ENCODE assay signal across 14 mouse cellular contexts in the genomic region with DNA sequence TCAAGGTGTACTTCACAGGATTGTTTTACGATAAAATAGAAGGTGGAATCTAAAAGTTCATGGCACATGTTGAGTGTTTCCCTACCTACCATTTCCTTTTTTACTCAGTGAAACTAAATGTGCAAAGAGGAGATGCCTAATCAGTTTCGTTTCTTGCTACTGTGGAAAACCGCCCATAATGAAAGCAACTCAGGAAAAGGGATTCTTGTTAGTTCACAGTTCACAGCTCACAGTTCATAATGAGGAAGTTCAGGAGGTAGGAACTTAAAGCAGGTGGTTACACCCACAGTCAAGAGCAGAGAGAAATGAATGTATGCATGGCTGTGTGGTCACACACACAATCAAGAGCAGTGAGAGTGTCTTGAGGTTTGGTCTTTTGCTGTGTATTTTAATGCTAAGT.
"Had no signal": no experiment of that assay in that cellular context is flagged by ENCODE, and none has a peak within 500 bp of the region (broad histone marks: within the 10 kb centered on the region; RNA-seq: fewer than 3 reads in every experiment).

No protein-coding gene starts in this region.

- H3K4me3 ChIP-seq: megakaryocyte, embryonic 14.5 days; midbrain, embryonic 13.5 days; midbrain, embryonic 15.5 days; neural tube, embryonic 12.5 days; stomach, embryonic 15.5 days had no signal

- ATAC-seq: midbrain, embryonic 13.5 days; midbrain, embryonic 15.5 days had no signal

- H3K36me3 ChIP-seq: midbrain, embryonic 13.5 days; midbrain, embryonic 15.5 days; neural tube, embryonic 12.5 days; stomach, embryonic 15.5 days had no signal

- H3K27ac ChIP-seq: midbrain, embryonic 13.5 days; midbrain, embryonic 15.5 days; neural tube, embryonic 12.5 days; stomach, embryonic 15.5 days; stomach, postnatal 0 days had no signal

- H3K9me3 ChIP-seq: midbrain, embryonic 13.5 days; midbrain, embryonic 15.5 days; neural tube, embryonic 12.5 days; stomach, embryonic 15.5 days had no signal

- DNase-seq: lung, adult 18-20 months; lung, embryonic 14.5 days; lung, postnatal 10 days; lung, postnatal 4 days; right cerebral cortex, postnatal 14 days; thymus, adult 2 months; thymus, postnatal 25 days; thymus, postnatal 4 days had no signal

- H3K27me3 ChIP-seq: megakaryocyte, embryonic 14.5 days; midbrain, embryonic 13.5 days; midbrain, embryonic 15.5 days; neural tube, embryonic 12.5 days; stomach, embryonic 15.5 days had no signal

- H3K4me1 ChIP-seq: megakaryocyte, embryonic 14.5 days; midbrain, embryonic 13.5 days; midbrain, embryonic 15.5 days; neural tube, embryonic 12.5 days; stomach, embryonic 15.5 days had no signal
